In genomic region chr15:89177121-89177520, GRCm38 (mm10) we compare ENCODE assay signal across 8 mouse cellular contexts. TPM values are rescaled to one million over a fixed set of nuclear protein-coding genes. Genes with fewer than 3 reads are reported as not detected.
DNase-seq lines count a peak whose midpoint lies in the region; ATAC-seq lines count a peak whose summit lies in the region.

No protein-coding gene starts in this region.

- H3K27me3 ChIP-seq in heart, embryonic 12.5 days (replicated peaks): no peaks in the 10 kb centered on the region
- H3K27me3 ChIP-seq in kidney, embryonic 15.5 days: no peaks in the 10 kb centered on the region
- H3K27me3 ChIP-seq in lung, embryonic 15.5 days: no peaks in the 10 kb centered on the region

- peak overlapping the region; percentile 85 for H3K4me2 ChIP-seq in heart, embryonic 12.5 days
- H3K4me2 ChIP-seq in kidney, embryonic 15.5 days: peak overlapping the region; percentile 85
- peak overlapping the region; percentile 96 for H3K4me2 ChIP-seq in lung, embryonic 15.5 days

- H3K27ac ChIP-seq in heart, embryonic 12.5 days (ENCODE audit: poor library complexity, severe bottlenecking): peak overlapping the region; percentile 92
- peak overlapping the region; percentile 96 for H3K27ac ChIP-seq in kidney, embryonic 15.5 days
- H3K27ac ChIP-seq in lung, embryonic 15.5 days: peak overlapping the region; percentile 96

- H3K36me3 ChIP-seq in heart, embryonic 12.5 days: no peaks in the 10 kb centered on the region
- no peaks in the 10 kb centered on the region for H3K36me3 ChIP-seq in kidney, embryonic 15.5 days
- H3K36me3 ChIP-seq in lung, embryonic 15.5 days: no peaks in the 10 kb centered on the region

- peak; percentile 21; the same call in 1 of the 2 replicates for ATAC-seq in common myeloid progenitor, adult 5-6 weeks (replicated peaks; ENCODE audit: low read depth, poor library complexity, severe bottlenecking)
- no peak for ATAC-seq in heart, embryonic 12.5 days (ENCODE audit: insufficient number of reproducible peaks, low FRiP score)
- no peak for ATAC-seq in kidney, embryonic 15.5 days (replicated peaks; ENCODE audit: low FRiP score)
- ATAC-seq in lung, embryonic 15.5 days (ENCODE audit: borderline replicate concordance, extremely low read depth, low FRiP score, low TSS enrichment): no peak

- H3K9me3 ChIP-seq in heart, embryonic 12.5 days (replicated peaks): no peaks in the 10 kb centered on the region
- H3K9me3 ChIP-seq in kidney, embryonic 15.5 days (replicated peaks): no peaks in the 10 kb centered on the region
- H3K9me3 ChIP-seq in lung, embryonic 15.5 days: no peaks in the 10 kb centered on the region

- peak; percentile 36 for DNase-seq in 3T3-L1 (ENCODE audit: low read depth, low spot score)
- DNase-seq in Muller cell, postnatal 12 days (ENCODE audit: inconsistent ontology term): peak; percentile 81
- DNase-seq in ovary, postnatal 14 days (ENCODE audit: low spot score): peak; percentile 84
- no peak for DNase-seq in c-Kit-positive CD71-positive TER-119-positive erythroid progenitor cells, embryonic 14.5 days (ENCODE audit: low spot score)

- 12% methylated on average over 5 of the region's 5 CpGs for WGBS in heart, embryonic 12.5 days
- WGBS in kidney, embryonic 15.5 days: 14% methylated on average over 5 of the region's 5 CpGs
- WGBS in lung, embryonic 15.5 days: 8% methylated on average over 5 of the region's 5 CpGs

- H3K4me3 ChIP-seq in heart, embryonic 12.5 days: no peak overlapping the region
- H3K4me3 ChIP-seq in kidney, embryonic 15.5 days (replicated peaks): peak overlapping the region; percentile 13; the same call in 1 of the 2 replicates
- H3K4me3 ChIP-seq in lung, embryonic 15.5 days: no peak overlapping the region; the same call in 1 of the 2 replicates

- H3K9ac ChIP-seq in heart, embryonic 12.5 days: peak overlapping the region; percentile 55; the same call in 1 of the 2 replicates
- no peak overlapping the region for H3K9ac ChIP-seq in kidney, embryonic 15.5 days
- H3K9ac ChIP-seq in lung, embryonic 15.5 days: peak overlapping the region; percentile 1; the same call in 1 of the 2 replicates

- H3K4me1 ChIP-seq in heart, embryonic 12.5 days (replicated peaks): peaks cover 87% of the 10 kb centered on the region
- peaks cover 89% of the 10 kb centered on the region for H3K4me1 ChIP-seq in kidney, embryonic 15.5 days
- H3K4me1 ChIP-seq in lung, embryonic 15.5 days: peaks cover 86% of the 10 kb centered on the region

RNA-seq across cellular contexts. Expression of gene Plxnb2, which starts 3.5 kb away (rescaled TPM):
- 20.2 and 29.2 TPM in 2 replicates for total RNA-seq in common myeloid progenitor, adult 5-6 weeks (2017)
- polyA plus RNA-seq in heart, embryonic 12.5 days (2016; fragmentation: Nextera tagmentation; extraction: Ambion mirVana): 124 and 130 TPM in 2 replicates
- 138 and 160 TPM in 2 replicates for polyA plus RNA-seq in kidney, embryonic 15.5 days (2015; fragmentation: Nextera tagmentation; extraction: Ambion mirVana)
- polyA plus RNA-seq in lung, embryonic 15.5 days (2015; fragmentation: Nextera tagmentation; extraction: Ambion mirVana): 123 and 128 TPM in 2 replicates

RNA-seq across cellular contexts. Expression of gene Dennd6b, which starts 19.2 kb away (rescaled TPM):
- 1.6 and 2.3 TPM in 2 replicates for total RNA-seq in common myeloid progenitor, adult 5-6 weeks (2017)
- 19.9 and 20.2 TPM in 2 replicates for polyA plus RNA-seq in heart, embryonic 12.5 days (2016; fragmentation: Nextera tagmentation; extraction: Ambion mirVana)
- 17.0 and 19.2 TPM in 2 replicates for polyA plus RNA-seq in kidney, embryonic 15.5 days (2015; fragmentation: Nextera tagmentation; extraction: Ambion mirVana)
- 11.0 and 11.8 TPM in 2 replicates for polyA plus RNA-seq in lung, embryonic 15.5 days (2015; fragmentation: Nextera tagmentation; extraction: Ambion mirVana)

RNA-seq across cellular contexts. Expression of gene Mapk11, which starts 27.7 kb away (rescaled TPM):
- total RNA-seq in common myeloid progenitor, adult 5-6 weeks (2017): 0.50 and 0.73 TPM in 2 replicates
- polyA plus RNA-seq in heart, embryonic 12.5 days (2016; fragmentation: Nextera tagmentation; extraction: Ambion mirVana): 3.7 and 4.6 TPM in 2 replicates
- 15.4 and 16.5 TPM in 2 replicates for polyA plus RNA-seq in kidney, embryonic 15.5 days (2015; fragmentation: Nextera tagmentation; extraction: Ambion mirVana)
- 10.0 and 12.6 TPM in 2 replicates for polyA plus RNA-seq in lung, embryonic 15.5 days (2015; fragmentation: Nextera tagmentation; extraction: Ambion mirVana)

RNA-seq across cellular contexts. Expression of gene Ppp6r2, which starts 34.2 kb away (rescaled TPM):
- total RNA-seq in common myeloid progenitor, adult 5-6 weeks (2017): 15.6 and 22.7 TPM in 2 replicates
- 21.0 and 25.9 TPM in 2 replicates for polyA plus RNA-seq in heart, embryonic 12.5 days (2016; fragmentation: Nextera tagmentation; extraction: Ambion mirVana)
- polyA plus RNA-seq in kidney, embryonic 15.5 days (2015; fragmentation: Nextera tagmentation; extraction: Ambion mirVana): 22.7 and 26.9 TPM in 2 replicates
- polyA plus RNA-seq in lung, embryonic 15.5 days (2015; fragmentation: Nextera tagmentation; extraction: Ambion mirVana): 24.5 and 28.5 TPM in 2 replicates

RNA-seq across cellular contexts. Expression of gene Mapk12, which starts 36.6 kb away (rescaled TPM):
- not detected in 2 replicates for total RNA-seq in common myeloid progenitor, adult 5-6 weeks (2017)
- polyA plus RNA-seq in heart, embryonic 12.5 days (2016; fragmentation: Nextera tagmentation; extraction: Ambion mirVana): 19.9 and 20.1 TPM in 2 replicates
- 14.8 and 16.7 TPM in 2 replicates for polyA plus RNA-seq in kidney, embryonic 15.5 days (2015; fragmentation: Nextera tagmentation; extraction: Ambion mirVana)
- 12.5 and 13.4 TPM in 2 replicates for polyA plus RNA-seq in lung, embryonic 15.5 days (2015; fragmentation: Nextera tagmentation; extraction: Ambion mirVana)
